Mouse (Mus musculus): ENCODE results near the gene Got1.

Gene Got1

DNA sequence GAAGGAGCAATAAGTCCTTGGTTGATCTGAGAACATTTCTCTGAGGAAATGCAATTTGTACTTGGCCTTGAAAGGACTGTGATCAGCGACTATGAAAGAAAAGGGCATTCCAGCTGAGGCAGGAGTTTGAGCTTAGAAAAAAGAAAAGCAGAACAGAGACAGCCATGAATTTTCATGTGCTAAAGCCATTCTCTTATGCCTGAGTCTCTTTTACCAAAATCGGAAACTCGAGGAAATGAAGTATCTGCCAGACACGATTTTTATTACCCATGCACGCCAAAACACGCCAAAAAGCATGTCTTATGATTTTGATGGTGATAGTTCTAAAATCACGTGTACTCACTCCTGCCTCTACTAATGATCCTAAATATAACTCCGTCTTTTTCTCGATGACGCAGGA lies 72.8 kb downstream of the Got1 start:
- DNase-seq (ENCODE audit: inconsistent age in 2 of 2, low spot score in 1 of 2), result no peak
